Mouse (Mus musculus): ENCODE results near the gene Insr. TPM values are rescaled to one million over a fixed set of nuclear protein-coding genes. Genes with fewer than 3 reads are reported as not detected.
A peak's percentile ranks its signal among the peaks of the same experiment; 100 is the strongest.

Gene Insr
- total RNA-seq, 2 experiments from 2014 or later = 6.1 to 14.1 TPM

DNA sequence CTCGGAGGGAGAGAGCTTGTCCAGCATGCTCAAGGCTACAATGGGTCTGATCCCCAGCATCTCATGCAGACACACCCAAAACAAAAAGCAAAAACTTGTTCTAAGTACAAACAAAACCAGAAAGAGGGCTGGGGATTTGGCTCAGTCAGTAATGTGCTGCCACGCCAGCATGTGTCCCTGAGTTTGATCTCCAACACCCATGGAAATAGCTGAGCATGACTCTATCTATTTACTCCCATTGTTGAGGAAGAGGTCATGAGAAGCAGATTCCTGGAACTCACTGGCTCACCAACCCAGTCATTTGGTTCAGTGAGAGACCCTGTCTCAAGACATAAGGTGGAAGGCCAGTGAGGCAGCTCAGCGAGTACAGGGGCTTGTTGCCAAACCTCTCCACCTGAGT, 40.6 kb downstream of the Insr start:
- no peak for ATAC-seq (replicated peaks; ENCODE audit: low FRiP score, low TSS enrichment, poor library complexity, severe bottlenecking)

GRCm38 (mm10) chr8:3237319-3237718, 42.1 kb downstream of the Insr start:
- ATAC-seq (replicated peaks; ENCODE audit: low FRiP score, low TSS enrichment, poor library complexity, severe bottlenecking) = no peak

GRCm38 (mm10) chr8:3236277-3236676, 43.1 kb downstream of the Insr start:
- no peak for ATAC-seq (replicated peaks; ENCODE audit: low FRiP score, low TSS enrichment, poor library complexity, severe bottlenecking)

DNA sequence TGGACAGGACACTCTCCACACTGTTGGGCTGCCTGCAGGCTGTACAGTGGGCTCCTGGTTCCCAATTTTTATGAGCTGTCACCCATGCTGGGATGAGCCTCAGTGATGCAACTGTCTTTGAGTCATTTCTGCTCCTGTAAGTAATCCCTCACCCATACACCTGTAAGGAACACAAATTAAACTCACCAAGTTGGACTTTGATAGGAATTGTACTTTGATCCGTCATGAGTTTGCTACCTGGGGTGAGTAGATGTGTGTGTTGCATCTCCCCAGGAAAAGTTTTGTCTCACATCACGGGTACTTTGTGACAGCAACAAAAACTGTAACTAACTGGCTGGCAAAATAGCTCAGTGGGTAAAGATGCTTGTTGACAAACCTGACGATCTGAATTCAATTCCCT, 44.8 kb downstream of the Insr start:
- no peak for ATAC-seq (replicated peaks; ENCODE audit: low FRiP score, low TSS enrichment, poor library complexity, severe bottlenecking)

GRCm38 (mm10) chr8:3232601-3233000, 46.8 kb downstream of the Insr start:
- no peak for ATAC-seq (replicated peaks; ENCODE audit: low FRiP score, low TSS enrichment, poor library complexity, severe bottlenecking)

DNA sequence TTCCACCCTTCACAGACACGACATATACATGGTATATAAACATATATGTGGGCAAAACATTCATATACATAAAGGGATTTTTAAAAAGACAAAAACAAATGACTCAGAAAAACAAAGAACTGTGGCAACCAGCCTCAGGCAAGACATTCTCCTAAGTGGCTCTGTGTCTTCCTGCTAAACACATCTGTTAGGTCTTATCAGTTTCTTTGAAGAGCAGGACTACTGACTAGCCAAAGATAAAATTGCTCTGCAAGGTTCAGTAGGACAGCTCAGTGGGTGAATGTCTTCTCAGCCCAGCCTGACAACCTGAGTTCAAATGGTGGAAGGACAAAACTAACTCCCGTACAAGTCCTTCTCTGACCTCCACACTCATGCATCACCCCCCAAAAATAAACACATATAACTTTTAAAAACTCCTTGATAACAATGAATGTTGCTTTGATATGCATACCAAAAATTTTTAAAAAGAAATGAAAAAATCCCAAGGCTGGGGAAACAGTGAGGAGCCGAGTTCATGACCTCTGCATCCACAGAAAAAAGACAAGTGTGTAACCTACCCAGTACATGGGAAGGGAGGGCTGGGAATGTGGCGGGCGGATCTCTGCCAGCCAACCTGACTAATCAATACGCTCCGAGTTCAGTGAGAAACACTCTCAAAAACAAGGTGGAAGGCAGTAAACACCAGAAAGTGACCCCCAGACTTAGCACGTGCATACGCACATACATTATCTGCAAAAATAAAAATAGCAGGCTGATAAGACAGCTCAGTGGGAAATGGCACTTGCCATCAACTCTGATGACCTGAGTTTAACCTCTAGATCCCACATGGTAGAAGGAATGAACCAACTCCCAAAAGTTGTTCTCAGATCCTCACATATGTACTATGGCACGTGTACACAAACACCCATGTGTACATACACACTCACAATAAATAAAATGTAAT, 49.0 kb downstream of the Insr start:
- peak; percentile 90 for ATAC-seq (replicated peaks; ENCODE audit: low FRiP score, low TSS enrichment, poor library complexity, severe bottlenecking)

- ATAC-seq (replicated peaks; ENCODE audit: low FRiP score, low TSS enrichment, poor library complexity, severe bottlenecking) = no peak
Measured at GRCm38 (mm10) chr8:3227423-3227822, 52.0 kb downstream of the Insr start.

DNA sequence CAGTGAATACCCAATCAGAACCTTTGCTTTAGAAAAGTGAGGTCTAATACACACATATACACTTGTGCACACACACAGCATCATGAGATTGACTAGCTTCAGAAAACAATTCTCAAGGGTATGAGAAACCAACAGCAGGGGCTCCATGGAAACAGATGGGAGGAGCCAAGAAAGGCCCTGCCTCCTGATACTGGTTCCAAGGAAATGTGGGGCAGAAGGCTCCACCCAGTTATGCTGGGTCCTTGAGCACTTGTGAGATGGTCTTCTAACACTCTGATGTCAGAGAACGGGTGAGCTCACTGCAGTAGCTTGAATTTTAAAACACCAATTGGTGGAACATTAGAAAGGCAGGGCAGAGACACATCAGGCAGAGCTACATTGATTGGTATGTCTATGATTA, 53.7 kb downstream of the Insr start:
- no peak for ATAC-seq (replicated peaks; ENCODE audit: low FRiP score, low TSS enrichment, poor library complexity, severe bottlenecking)

DNA sequence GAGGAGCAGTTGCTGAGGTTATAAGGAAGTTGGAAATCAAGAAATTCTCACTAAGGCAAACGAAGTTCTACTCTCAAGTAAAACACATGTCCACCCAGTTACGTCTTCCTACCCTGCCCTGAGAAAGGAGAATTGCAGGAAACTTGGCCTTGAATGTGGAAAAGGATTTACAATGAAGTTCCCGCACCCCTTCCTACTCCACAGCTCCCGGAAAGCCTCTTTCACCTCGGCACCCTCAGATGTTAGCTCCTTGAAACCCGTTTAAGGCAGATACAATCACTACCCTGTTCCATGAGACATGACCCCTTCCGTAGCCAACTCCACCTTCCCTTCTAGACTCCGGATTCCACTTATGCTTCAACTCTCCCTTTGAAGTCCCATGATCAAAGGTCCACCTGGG, 54.2 kb downstream of the Insr start:
- ATAC-seq (replicated peaks; ENCODE audit: low FRiP score, low TSS enrichment, poor library complexity, severe bottlenecking) = no peak

GRCm38 (mm10) chr8:3222636-3222965, 56.8 kb downstream of the Insr start:
- ATAC-seq (replicated peaks; ENCODE audit: low FRiP score, low TSS enrichment, poor library complexity, severe bottlenecking) = no peak

- no peak for ATAC-seq (replicated peaks; ENCODE audit: low FRiP score, low TSS enrichment, poor library complexity, severe bottlenecking)
Measured at GRCm38 (mm10) chr8:3221960-3222635, 57.3 kb downstream of the Insr start.

GRCm38 (mm10) chr8:3221047-3221959, 58.1 kb downstream of the Insr start:
- ATAC-seq (replicated peaks; ENCODE audit: low FRiP score, low TSS enrichment, poor library complexity, severe bottlenecking) = peak; percentile 98

DNA sequence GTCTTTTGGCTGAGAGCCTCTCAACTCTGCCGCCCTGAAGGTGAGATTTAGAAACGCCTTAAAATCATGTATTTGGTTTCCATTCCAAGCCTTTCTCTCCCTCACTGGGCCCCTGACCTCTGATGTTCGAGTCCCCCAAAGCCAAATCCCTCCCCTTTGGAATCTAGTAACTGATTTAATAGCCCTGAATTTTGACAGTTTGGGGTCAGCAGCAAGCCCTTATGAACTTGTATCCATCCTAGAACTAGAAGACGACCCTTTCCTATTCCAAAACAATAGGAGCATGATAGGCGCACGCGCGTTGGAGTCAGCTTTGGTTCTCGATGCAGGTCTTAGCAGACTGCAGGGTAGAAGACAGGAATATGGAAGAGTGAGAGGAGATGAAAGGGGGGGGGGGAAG, 58.9 kb downstream of the Insr start:
- 0 out of 2 replicates have a peak, but pooled peaks have one; percentile 1 for ATAC-seq (replicated peaks; ENCODE audit: low FRiP score, low TSS enrichment, poor library complexity, severe bottlenecking)

DNA sequence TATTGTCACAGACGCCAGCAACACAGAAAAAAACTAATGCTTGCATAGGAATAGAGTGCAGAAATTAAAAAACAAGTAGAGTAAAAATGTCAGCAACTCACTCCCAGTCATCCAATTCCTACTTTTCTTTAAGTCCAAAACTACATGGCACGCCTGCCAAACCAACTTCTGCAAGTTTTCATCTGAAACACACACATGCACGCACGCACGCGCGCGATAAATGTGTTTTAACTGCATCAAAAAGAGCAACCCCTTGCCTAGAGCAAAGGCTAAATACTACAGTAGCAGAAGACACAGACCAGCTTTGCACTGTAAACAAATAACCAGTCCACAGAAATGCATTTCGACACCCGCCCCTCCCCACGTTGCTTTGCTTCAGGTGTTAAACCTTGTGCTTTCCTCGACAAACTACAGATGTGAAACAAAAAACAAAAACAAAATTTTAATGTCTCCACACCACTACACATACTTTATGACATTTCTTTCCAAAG, 59.5 kb downstream of the Insr start:
- ATAC-seq (replicated peaks; ENCODE audit: low FRiP score, low TSS enrichment, poor library complexity, severe bottlenecking) = no peak

- no peak for ATAC-seq (replicated peaks; ENCODE audit: low FRiP score, low TSS enrichment, poor library complexity, severe bottlenecking)
Measured at GRCm38 (mm10) chr8:3219266-3219665, 60.2 kb downstream of the Insr start.

DNA sequence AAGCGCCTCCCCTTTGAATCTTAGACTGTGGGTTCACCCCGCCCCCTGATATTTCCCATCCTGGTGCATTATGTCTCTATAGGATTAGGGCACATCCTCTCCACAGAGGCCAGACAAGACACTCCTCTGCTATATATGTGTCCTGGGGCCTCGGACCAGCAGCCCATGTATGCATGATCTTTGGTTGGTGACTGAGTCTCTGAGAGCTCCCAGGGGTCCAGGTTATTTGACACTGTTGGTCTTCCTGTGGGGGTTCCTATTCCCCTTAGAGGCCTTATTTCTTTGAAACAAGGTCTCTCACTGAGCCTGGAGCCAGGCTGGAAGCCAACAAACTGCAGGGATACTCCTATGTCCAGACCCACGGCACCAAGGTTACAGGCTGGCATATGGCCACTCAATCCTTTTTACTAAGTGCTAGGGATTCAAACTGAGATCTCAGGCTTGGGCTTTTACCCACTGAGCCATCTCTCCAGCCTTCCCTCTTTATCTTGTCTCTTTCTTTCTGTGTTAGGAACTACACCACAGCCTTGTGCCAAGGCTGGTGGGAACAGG, 62.8 kb downstream of the Insr start:
- no peak for ATAC-seq (replicated peaks; ENCODE audit: low FRiP score, low TSS enrichment, poor library complexity, severe bottlenecking)

- no peak for ATAC-seq (replicated peaks; ENCODE audit: low FRiP score, low TSS enrichment, poor library complexity, severe bottlenecking)
Measured at GRCm38 (mm10) chr8:3215561-3215960, 63.9 kb downstream of the Insr start.

DNA sequence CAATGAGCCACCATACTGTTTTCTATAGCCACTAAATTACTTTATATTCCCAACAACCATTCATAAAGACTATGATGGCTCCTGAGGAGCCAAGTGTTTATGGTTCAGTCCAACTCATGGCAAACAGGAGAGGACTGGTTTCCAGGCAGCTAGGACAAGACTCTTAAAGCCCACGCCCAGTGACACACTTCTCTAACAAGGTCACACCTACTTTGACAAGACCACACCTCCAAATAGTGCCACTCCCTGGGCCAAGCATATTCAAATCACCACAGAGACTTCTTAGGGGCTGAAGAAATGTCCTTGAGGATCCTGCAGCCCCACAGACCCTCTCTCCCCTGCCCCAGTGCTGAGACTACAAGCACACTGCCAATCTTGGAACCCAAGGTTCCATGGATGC, 64.8 kb downstream of the Insr start:
- ATAC-seq (replicated peaks; ENCODE audit: low FRiP score, low TSS enrichment, poor library complexity, severe bottlenecking) = no peak

GRCm38 (mm10) chr8:3211456-3211855, 68.0 kb downstream of the Insr start:
- ATAC-seq (replicated peaks; ENCODE audit: low FRiP score, low TSS enrichment, poor library complexity, severe bottlenecking) = no peak

Data from megakaryocyte-erythroid progenitor cell, adult 5-6 weeks (primary cell).